8 mouse cellular contexts compared by ENCODE assay signal in the genomic region with DNA sequence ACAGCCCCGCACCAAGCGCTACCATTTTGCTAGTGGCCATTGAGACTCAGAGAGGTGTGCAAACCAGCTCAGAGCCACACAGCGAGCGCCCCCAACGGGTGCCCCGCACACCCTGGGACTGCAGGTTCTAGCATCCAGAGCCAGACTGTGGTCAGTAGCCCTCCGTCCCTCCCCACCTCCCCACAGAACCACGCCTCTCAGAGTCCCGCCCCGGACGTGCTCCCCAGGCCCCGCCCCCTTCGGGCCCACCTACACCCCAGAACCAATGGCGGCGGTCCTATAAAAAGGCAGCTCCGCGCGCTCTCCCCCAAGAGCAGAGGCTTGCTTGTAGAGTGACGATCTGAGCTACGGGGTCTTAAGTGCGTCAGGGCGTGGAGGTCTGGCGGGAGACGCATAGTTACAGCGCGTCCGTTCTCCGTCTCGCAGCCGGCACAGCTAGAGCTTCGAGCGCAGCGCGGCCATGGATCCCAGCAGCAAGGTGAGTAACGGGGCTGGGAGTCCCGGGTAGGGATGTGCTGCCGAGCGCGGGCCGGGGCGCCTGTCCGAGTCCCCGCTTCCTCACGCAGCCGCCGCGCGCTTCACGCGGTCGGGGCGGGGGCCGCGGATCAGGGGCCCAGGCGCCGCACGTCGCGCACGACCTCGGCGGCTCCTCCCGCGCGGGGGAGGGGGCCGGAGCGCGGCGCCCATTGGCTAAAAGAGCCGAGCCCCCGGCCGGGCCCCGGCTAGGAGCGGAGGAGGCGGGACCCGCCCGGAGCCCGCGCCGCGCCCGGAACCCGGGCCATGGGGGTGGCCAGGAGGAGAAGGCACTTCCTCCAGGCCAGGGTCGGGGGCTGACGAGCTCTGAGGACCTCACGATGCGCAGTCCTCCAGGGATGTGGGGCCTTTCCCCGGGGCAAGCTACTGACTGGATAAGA. TPM values are rescaled to one million over a fixed set of nuclear protein-coding genes. Genes with fewer than 3 reads are reported as not detected.
DNase-seq lines count a peak whose midpoint lies in the region; ATAC-seq and TF ChIP-seq lines count a peak whose summit lies in the region.

TSS of gene Slc2a1 (plus strand) at position 217 of the 914 bp plus-strand sequence.

- peak within 1 kb of the TSS; percentile 72 for H3K9ac ChIP-seq in intestine, embryonic 15.5 days

- H3K4me2 ChIP-seq in intestine, embryonic 15.5 days (replicated peaks): peak within 1 kb of the TSS; percentile 74

- peak; percentile 87 for DNase-seq in adipocyte (ENCODE audit: low spot score)
- peak; percentile 68 to 80 for DNase-seq in gastrocnemius, postnatal 36 days
- DNase-seq in left cerebral cortex, postnatal 25 days (ENCODE audit: low spot score in 2 of 2): peak; percentile 89 to 91
- DNase-seq in midbrain, embryonic 10.5 days (ENCODE audit: low spot score): peak; percentile 100
- DNase-seq in right cerebral cortex, postnatal 4 days: peak; percentile 86

- H3K9me3 ChIP-seq in intestine, embryonic 15.5 days: no peaks in the 10 kb centered on the region
- no peaks in the 10 kb centered on the region for H3K9me3 ChIP-seq in midbrain, embryonic 10.5 days (replicated peaks)

- ATAC-seq in intestine, embryonic 15.5 days: peak; percentile 91
- no peak; the same call in 1 of the 2 replicates for ATAC-seq in erythroid progenitor cell, adult 5-6 weeks (replicated peaks; ENCODE audit: low FRiP score, poor library complexity, severe bottlenecking)

- H3K36me3 ChIP-seq in intestine, embryonic 15.5 days: peaks cover 3% of the 10 kb centered on the region; the same call in 1 of the 2 replicates
- H3K36me3 ChIP-seq in midbrain, embryonic 10.5 days: peaks cover 29% of the 10 kb centered on the region

- peak within 1 kb of the TSS; percentile 77 for H3K4me3 ChIP-seq in cortical plate, adult 2 months (ENCODE audit: insufficient read depth, low read length)
- peak within 1 kb of the TSS; percentile 88 for H3K4me3 ChIP-seq in intestine, embryonic 15.5 days (replicated peaks)
- H3K4me3 ChIP-seq in midbrain, embryonic 10.5 days: peak within 1 kb of the TSS; percentile 89

- H3K27ac ChIP-seq in cortical plate, adult 2 months (ENCODE audit: insufficient read depth, low read length): peak within 1 kb of the TSS; percentile 99
- H3K27ac ChIP-seq in intestine, embryonic 15.5 days: peak within 1 kb of the TSS; percentile 99
- H3K27ac ChIP-seq in midbrain, embryonic 10.5 days (replicated peaks): peak within 1 kb of the TSS; percentile 98

- intact Hi-C loops in gastrocnemius, postnatal 36 days (cut with DNase I): no loop called here
- intact Hi-C loops in left cerebral cortex, postnatal 25 days (cut with DNase I): loop anchor here (5.0 kb wide), 1 partner anchor 101 kb away; no protein-coding TSS in a partner anchor

- H3K4me1 ChIP-seq in cortical plate, adult 2 months (ENCODE audit: control insufficient read depth, insufficient read depth, low read length): 0 out of 2 replicates have a peak, but pooled peaks cover 2% of the 10 kb centered on the region
- peaks cover 40% of the 10 kb centered on the region for H3K4me1 ChIP-seq in intestine, embryonic 15.5 days (replicated peaks)
- peaks cover 82% of the 10 kb centered on the region for H3K4me1 ChIP-seq in midbrain, embryonic 10.5 days

- peak; percentile 95 for TF ChIP-seq POLR2A in cortical plate, adult 2 months (IDR thresholded peaks at IDR 0.05; ENCODE audit: extremely low read depth, insufficient read depth, low read length)

- WGBS in intestine, embryonic 15.5 days: under 1% methylated on average over 86 of the region's 88 CpGs
- whole genome bisulfite sequencing in midbrain, embryonic 10.5 days: under 1% methylated on average over 88 of the region's 88 CpGs

- no peak for TF ChIP-seq CTCF in cortical plate, adult 2 months (IDR thresholded peaks at IDR 0.05; ENCODE audit: extremely low read depth, insufficient read depth, low read length)

- no peaks in the 10 kb centered on the region for H3K27me3 ChIP-seq in intestine, embryonic 15.5 days (replicated peaks)
- no peaks in the 10 kb centered on the region for H3K27me3 ChIP-seq in midbrain, embryonic 10.5 days (ENCODE audit: low read depth, poor library complexity, severe bottlenecking)

RNA-seq across cellular contexts. Expression of gene Slc2a1, which starts in this region (rescaled TPM):
- 112 and 125 TPM in 2 replicates for polyA plus RNA-seq in cortical plate, adult 2 months (2012; rRNA removed)
- 1 to 10 TPM; 4.3 to 5.0 TPM for total RNA-seq in gastrocnemius, postnatal 36 days (2021)
- 132 and 136 TPM in 2 replicates for polyA plus RNA-seq in intestine, embryonic 15.5 days (2015; fragmentation: Nextera tagmentation; extraction: Ambion mirVana)
- 100 to 1,000 TPM in 1 of 2 experiments, 10 to 100 TPM in 1; 95.0 to 111 TPM for total RNA-seq in left cerebral cortex, postnatal 25 days (2021)
- polyA plus RNA-seq in midbrain, embryonic 10.5 days (2016; fragmentation: Nextera tagmentation; extraction: Ambion mirVana): 212 and 273 TPM in 2 replicates
- 1.1 and 5.4 TPM in 2 replicates for total RNA-seq in erythroid progenitor cell, adult 5-6 weeks (2015; ENCODE audit: low replicate concordance)
- 1.0 TPM in 1 of 2 replicates, not detected in the other for total RNA-seq in erythroid progenitor cell, adult 5-6 weeks (2017; ENCODE audit: low replicate concordance)

Comparison
In these comparisons a context has a peak if more than half of its experiments do, and no peak if none do; other contexts are left out.
1. RNA of gene Slc2a1 (total RNA-seq): 95.0 to 111 TPM in left cerebral cortex, postnatal 25 days; 1.0 to 5.4 TPM in erythroid progenitor cell, adult 5-6 weeks and 4.3 to 5.0 TPM in gastrocnemius, postnatal 36 days; every median in the first group is over 10 times any median in the second.
2. Peak in every context shown above with its lines, with median percentiles within 50 percentile points of each other: DNase-seq, H3K27ac ChIP-seq and H3K4me3 ChIP-seq.